38 mouse cellular contexts compared by ENCODE assay signal in the genomic region with DNA sequence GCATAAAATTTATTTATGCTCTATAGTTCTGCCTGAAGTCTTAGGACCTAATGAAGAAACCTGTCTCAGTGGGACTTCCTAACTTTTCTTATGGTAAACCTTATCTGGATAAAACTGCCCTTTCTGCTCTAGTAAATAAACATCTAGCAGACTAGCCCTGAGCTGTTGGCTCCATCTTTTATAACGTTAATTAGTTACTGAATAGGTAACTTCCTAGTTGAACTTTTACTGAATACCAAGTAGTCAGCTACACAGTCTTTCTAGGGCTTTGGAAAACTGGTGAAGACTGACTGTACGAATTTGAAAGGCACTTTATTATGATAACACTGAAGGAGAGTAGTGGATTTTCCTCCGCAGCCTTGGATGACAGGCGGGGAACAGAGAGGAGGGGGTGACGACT. TPM values are rescaled to one million over a fixed set of nuclear protein-coding genes. Genes with fewer than 3 reads are reported as not detected.
DNase-seq lines count a peak whose midpoint lies in the region; ATAC-seq lines count a peak whose summit lies in the region.
"Had no signal": no experiment of that assay in that cellular context is flagged by ENCODE, and none has a peak within 500 bp of the region (broad histone marks: within the 10 kb centered on the region; RNA-seq: fewer than 3 reads in every experiment).

No protein-coding gene starts in this region.

- H3K27me3 ChIP-seq in intestine, embryonic 16.5 days (replicated peaks; ENCODE audit: control insufficient read depth, insufficient read depth, low read length): no peaks in the 10 kb centered on the region
- H3K27me3 ChIP-seq in midbrain, embryonic 15.5 days (replicated peaks): no peaks in the 10 kb centered on the region
- H3K27me3 ChIP-seq: CH12.LX; embryonic facial prominence, embryonic 15.5 days; forebrain, embryonic 12.5 days; heart, embryonic 15.5 days; limb, embryonic 13.5 days; liver, embryonic 12.5 days; megakaryocyte, embryonic 14.5 days; midbrain, embryonic 12.5 days; neural tube, embryonic 15.5 days had no signal

- no peak overlapping the region for H3K9ac ChIP-seq in intestine, embryonic 16.5 days (ENCODE audit: low read depth, low read length)
- no peak overlapping the region for H3K9ac ChIP-seq in midbrain, embryonic 15.5 days
- H3K9ac ChIP-seq: embryonic facial prominence, embryonic 15.5 days; forebrain, embryonic 12.5 days; forebrain, postnatal 0 days; heart, embryonic 15.5 days; limb, embryonic 13.5 days; liver, embryonic 12.5 days; midbrain, embryonic 12.5 days; neural tube, embryonic 15.5 days had no signal

- no peaks in the 10 kb centered on the region; the same call in 1 of the 2 replicates for H3K9me3 ChIP-seq in intestine, embryonic 16.5 days (ENCODE audit: control insufficient read depth, low read length)
- H3K9me3 ChIP-seq in midbrain, embryonic 15.5 days: no peaks in the 10 kb centered on the region
- H3K9me3 ChIP-seq: embryonic facial prominence, embryonic 15.5 days; G1E; heart, embryonic 10.5 days; heart, embryonic 15.5 days; liver, embryonic 12.5 days; midbrain, embryonic 12.5 days; neural tube, embryonic 15.5 days had no signal

- DNase-seq in kidney, adult 11 months: peak; percentile 42
- no peak for DNase-seq in kidney, postnatal 25 days
- DNase-seq in ES-CJ7 (ENCODE audit: low read depth, low spot score): peak; percentile 27
- DNase-seq in kidney, postnatal 14 days: peak; percentile 40
- no peak for DNase-seq in ovary, postnatal 14 days (ENCODE audit: low spot score)
- no peak for DNase-seq in cerebellum, adult 8-10 months
- DNase-seq: adrenal gland, postnatal 25 days; cerebellum, adult 18-20 months; cerebellum, postnatal 14 days; forebrain, postnatal 0 days; gastrocnemius, postnatal 14 days; lung, adult 18-20 months; lung, postnatal 4 days; right cerebral cortex, postnatal 25 days; spleen, adult 18-20 months; thymus, postnatal 14 days had no signal

- H3K4me2 ChIP-seq in intestine, embryonic 16.5 days (ENCODE audit: low read depth, low read length): peak overlapping the region; percentile 43
- no peak overlapping the region for H3K4me2 ChIP-seq in midbrain, embryonic 15.5 days
- H3K4me2 ChIP-seq: embryonic facial prominence, embryonic 15.5 days; forebrain, embryonic 12.5 days; heart, embryonic 15.5 days; limb, embryonic 13.5 days; liver, embryonic 12.5 days; midbrain, embryonic 12.5 days; neural tube, embryonic 15.5 days had no signal

- peak; percentile 76 for ATAC-seq in intestine, embryonic 16.5 days
- ATAC-seq in midbrain, embryonic 15.5 days (replicated peaks): no peak
- ATAC-seq: forebrain, postnatal 0 days; hindbrain, embryonic 16.5 days; liver, embryonic 12.5 days; lung, postnatal 0 days had no signal

- H3K4me1 ChIP-seq in intestine, embryonic 16.5 days (ENCODE audit: control insufficient read depth, insufficient read depth, low read length): no peaks in the 10 kb centered on the region
- H3K4me1 ChIP-seq in midbrain, embryonic 15.5 days: no peaks in the 10 kb centered on the region
- H3K4me1 ChIP-seq: embryonic facial prominence, embryonic 10.5 days; embryonic facial prominence, embryonic 15.5 days; forebrain, embryonic 12.5 days; heart, embryonic 10.5 days; heart, embryonic 15.5 days; limb, embryonic 13.5 days; midbrain, embryonic 12.5 days; neural tube, embryonic 15.5 days had no signal

- no peaks in the 10 kb centered on the region for H3K36me3 ChIP-seq in intestine, embryonic 16.5 days (ENCODE audit: control insufficient read depth, insufficient read depth, low read length)
- no peaks in the 10 kb centered on the region for H3K36me3 ChIP-seq in midbrain, embryonic 15.5 days (replicated peaks)
- H3K36me3 ChIP-seq: embryonic facial prominence, embryonic 10.5 days; embryonic facial prominence, embryonic 15.5 days; forebrain, embryonic 12.5 days; G1E; heart, embryonic 10.5 days; heart, embryonic 15.5 days; limb, embryonic 13.5 days; liver, embryonic 12.5 days; midbrain, embryonic 12.5 days; neural tube, embryonic 15.5 days had no signal

- H3K27ac ChIP-seq in intestine, embryonic 16.5 days (ENCODE audit: low read length): peak overlapping the region; percentile 96
- H3K27ac ChIP-seq in midbrain, embryonic 15.5 days: no peak overlapping the region
- H3K27ac ChIP-seq: embryonic facial prominence, embryonic 10.5 days; embryonic facial prominence, embryonic 15.5 days; forebrain, embryonic 12.5 days; heart, embryonic 10.5 days; heart, embryonic 15.5 days; limb, embryonic 13.5 days; liver, embryonic 12.5 days; midbrain, embryonic 12.5 days; neural tube, embryonic 15.5 days had no signal

- peak overlapping the region; percentile 14; the same call in 1 of the 2 replicates for H3K4me3 ChIP-seq in intestine, embryonic 16.5 days (ENCODE audit: low read length)
- H3K4me3 ChIP-seq in midbrain, embryonic 15.5 days: no peak overlapping the region
- H3K4me3 ChIP-seq: embryonic facial prominence, embryonic 10.5 days; embryonic facial prominence, embryonic 15.5 days; forebrain, embryonic 12.5 days; heart, embryonic 10.5 days; heart, embryonic 15.5 days; limb, embryonic 13.5 days; liver, embryonic 12.5 days; megakaryocyte, embryonic 14.5 days; midbrain, embryonic 12.5 days; neural tube, embryonic 15.5 days had no signal

- 58% methylated on average over 5 of the region's 5 CpGs for WGBS in intestine, embryonic 16.5 days
- whole genome bisulfite sequencing in midbrain, embryonic 15.5 days: 82% methylated on average over 5 of the region's 5 CpGs

RNA-seq across cellular contexts. Expression of gene Aoc1, which starts 23.2 kb away (rescaled TPM):
- polyA plus RNA-seq in intestine, embryonic 16.5 days (2015; fragmentation: Nextera tagmentation; extraction: Ambion mirVana): 51.9 and 71.5 TPM in 2 replicates
- polyA plus RNA-seq in midbrain, embryonic 15.5 days (2015; fragmentation: Nextera tagmentation; extraction: Ambion mirVana): not detected in 2 replicates
- polyA plus RNA-seq: C2C12; forebrain, embryonic 12.5 days; forebrain, postnatal 0 days; G1E; heart, embryonic 10.5 days; heart, embryonic 15.5 days; hindbrain, embryonic 11.5 days; hindbrain, embryonic 16.5 days; limb, embryonic 13.5 days; liver, embryonic 12.5 days; midbrain, embryonic 12.5 days; neural tube, embryonic 15.5 days had no signal

RNA-seq across cellular contexts. Expression of gene 1600015I10Rik, which starts 33.8 kb away (rescaled TPM):
- not detected in 2 replicates for polyA plus RNA-seq in intestine, embryonic 16.5 days (2015; fragmentation: Nextera tagmentation; extraction: Ambion mirVana)
- polyA plus RNA-seq in midbrain, embryonic 15.5 days (2015; fragmentation: Nextera tagmentation; extraction: Ambion mirVana): not detected in 2 replicates
- polyA plus RNA-seq: brain, embryonic 14.5 days; C2C12; cortical plate, adult 2 months; embryonic facial prominence, embryonic 10.5 days; embryonic facial prominence, embryonic 15.5 days; forebrain, embryonic 12.5 days; forebrain, postnatal 0 days; G1E; heart, embryonic 10.5 days; heart, embryonic 15.5 days; hindbrain, embryonic 11.5 days; hindbrain, embryonic 16.5 days; intestine, embryonic 14.5 days; limb, embryonic 13.5 days; liver, embryonic 12.5 days; lung, postnatal 0 days; midbrain, embryonic 12.5 days; neural tube, embryonic 15.5 days; stomach, embryonic 16.5 days had no signal

RNA-seq across cellular contexts. Expression of gene Tmem176b, which starts 54.6 kb away (rescaled TPM):
- polyA plus RNA-seq in intestine, embryonic 16.5 days (2015; fragmentation: Nextera tagmentation; extraction: Ambion mirVana): 403 and 414 TPM in 2 replicates
- polyA plus RNA-seq in midbrain, embryonic 15.5 days (2015; fragmentation: Nextera tagmentation; extraction: Ambion mirVana): 110 and 122 TPM in 2 replicates
- polyA plus RNA-seq: G1E had no signal

RNA-seq across cellular contexts. Expression of gene Tmem176a, which starts 55.2 kb away (rescaled TPM):
- polyA plus RNA-seq in intestine, embryonic 16.5 days (2015; fragmentation: Nextera tagmentation; extraction: Ambion mirVana): 183 TPM in 2 replicates
- polyA plus RNA-seq in midbrain, embryonic 15.5 days (2015; fragmentation: Nextera tagmentation; extraction: Ambion mirVana): 15.0 and 16.1 TPM in 2 replicates
- polyA plus RNA-seq: G1E had no signal

Comparison
In these comparisons a context has a peak if more than half of its experiments do, and no peak if none do; other contexts are left out.
1. DNase-seq: peak in kidney, adult 11 months (single experiment), ES-CJ7 (single experiment) and kidney, postnatal 14 days (single experiment); none in kidney, postnatal 25 days (0 of 2), ovary, postnatal 14 days (single experiment) and cerebellum, adult 8-10 months (single experiment).
2. RNA of gene Aoc1, which starts 23.2 kb away (polyA plus RNA-seq): 51.9 to 71.5 TPM in intestine, embryonic 16.5 days; not detected in midbrain, embryonic 15.5 days; every median in the first group is over 10 times any median in the second.